Mouse (Mus musculus): ENCODE measurements at regions not wholly inside any gene's neighbourhood (a gene's known extent, or its start where the extent isn't known, plus 50 kb on each side); places are given as distances from the start of the nearest gene placed in this dataset.

DNA sequence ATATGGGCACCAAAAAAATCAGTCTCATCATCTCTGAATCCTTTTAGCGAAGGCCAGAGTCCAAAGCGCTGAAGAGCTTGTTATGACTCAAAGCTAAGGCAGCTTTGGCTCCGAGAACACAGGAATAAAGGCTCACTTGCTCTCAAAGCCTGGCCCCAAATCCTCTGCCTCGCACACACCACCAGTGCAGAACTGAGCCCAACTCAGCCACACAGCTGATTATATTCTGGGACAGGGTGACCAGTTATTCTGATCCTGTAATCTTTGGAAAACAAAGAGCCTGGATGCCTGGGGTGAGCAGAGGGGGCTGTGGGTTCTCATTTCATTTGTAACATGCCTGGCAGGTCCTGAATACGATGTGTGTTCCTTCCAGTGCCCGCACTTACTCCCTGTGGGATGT, 73.9 kb downstream of the Irx6 start:
- no peak for DNase-seq (ENCODE audit: low spot score)

DNA sequence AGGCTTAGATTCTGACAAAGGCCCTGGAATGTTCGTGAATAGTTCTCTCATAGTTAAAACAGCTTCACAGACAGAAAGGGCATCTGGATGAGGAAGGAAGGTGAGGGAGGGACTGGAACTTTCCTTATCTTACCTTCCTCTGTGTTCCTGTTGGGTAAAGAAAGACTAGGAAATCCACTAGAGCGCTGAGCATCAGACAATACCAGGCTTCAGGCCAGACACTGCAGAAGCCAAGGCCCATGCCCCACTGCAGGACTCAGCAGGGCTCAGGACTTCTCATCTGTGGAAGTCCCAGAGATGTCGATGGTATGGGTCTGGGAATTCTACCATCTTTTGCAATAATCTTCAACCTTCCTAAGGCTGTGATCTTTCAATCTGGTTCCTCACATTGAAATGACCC, 67.2 kb upstream of the Mmp2 start:
- Histone ChIP-seq H3K4me3 (replicated peaks; ENCODE audit: low read depth, low read length) (no peak overlapping the region), H3K9ac (ENCODE audit: low read depth, low read length) (no peak overlapping the region), H3K27ac (no peak overlapping the region), H3K4me2 (ENCODE audit: low read length) (no peak overlapping the region), H3K9me3 (replicated peaks; ENCODE audit: low read length) (no peaks in the 10 kb centered on the region; the same call in 1 of the 2 replicates), H3K4me1 (replicated peaks; ENCODE audit: insufficient read depth, low read length) (no peaks in the 10 kb centered on the region), H3K36me3 (ENCODE audit: insufficient read depth, low read length) (no peaks in the 10 kb centered on the region), H3K27me3 (ENCODE audit: insufficient read depth, low read length) (no peaks in the 10 kb centered on the region)
- ATAC-seq (replicated peaks; ENCODE audit: low FRiP score, low read depth) (no peak), DNase-seq (ENCODE audit: low spot score) (no peak)
- no peak for TF ChIP-seq CTCF (IDR thresholded peaks at IDR 0.05; ENCODE audit: low read depth)
- 83% methylated on average over 3 of the region's 3 CpGs for WGBS

More for the DNA sequence above, 73.9 kb downstream of the Irx6 start:
- Histone ChIP-seq H3K36me3 (ENCODE audit: insufficient read depth, low read length) (no peaks in the 10 kb centered on the region), H3K4me3 (replicated peaks; ENCODE audit: low read depth, low read length) (no peak overlapping the region), H3K27me3 (ENCODE audit: insufficient read depth, low read length) (no peaks in the 10 kb centered on the region), H3K4me2 (ENCODE audit: low read length) (no peak overlapping the region), H3K27ac (no peak overlapping the region), H3K4me1 (replicated peaks; ENCODE audit: insufficient read depth, low read length) (no peaks in the 10 kb centered on the region), H3K9ac (ENCODE audit: low read depth, low read length) (no peak overlapping the region), H3K9me3 (replicated peaks; ENCODE audit: low read length) (no peaks in the 10 kb centered on the region)
- ATAC-seq (replicated peaks; ENCODE audit: low FRiP score, low read depth): no peak
- TF ChIP-seq CTCF (IDR thresholded peaks at IDR 0.05; ENCODE audit: low read depth): no peak
- WGBS: 78% methylated on average over 6 of the region's 6 CpGs

GRCm38 (mm10) chr8:92760933-92761332, 66.2 kb upstream of the Mmp2 start:
- H3K4me2 ChIP-seq (ENCODE audit: low read length): no peak overlapping the region
- no peak; the same call in 1 of the 2 replicates for ATAC-seq (replicated peaks; ENCODE audit: low FRiP score, low read depth)

GRCm38 (mm10) chr8:92761959-92762600, 65.0 kb upstream of the Mmp2 start:
- no peaks in the 10 kb centered on the region for H3K27me3 ChIP-seq (ENCODE audit: insufficient read depth, low read length)
- DNase-seq (ENCODE audit: low spot score) (peak; percentile 61), ATAC-seq (replicated peaks; ENCODE audit: low FRiP score, low read depth) (0 out of 2 replicates have a peak, but pooled peaks have one; percentile 63)
- no peak overlapping the region for H3K4me3 ChIP-seq (replicated peaks; ENCODE audit: low read depth, low read length)
- H3K9me3 ChIP-seq (replicated peaks; ENCODE audit: low read length): no peaks in the 10 kb centered on the region; the same call in 1 of the 2 replicates
- H3K4me2 ChIP-seq (ENCODE audit: low read length): peak overlapping the region; percentile 36
- H3K9ac ChIP-seq (ENCODE audit: low read depth, low read length): no peak overlapping the region
- H3K4me1 ChIP-seq (replicated peaks; ENCODE audit: insufficient read depth, low read length): no peaks in the 10 kb centered on the region
- 4% methylated on average over 18 of the region's 18 CpGs for WGBS
- H3K36me3 ChIP-seq (ENCODE audit: insufficient read depth, low read length): no peaks in the 10 kb centered on the region
- no peak for TF ChIP-seq CTCF (IDR thresholded peaks at IDR 0.05; ENCODE audit: low read depth)
- H3K27ac ChIP-seq: no peak overlapping the region

More at GRCm38 (mm10) chr8:92760933-92761332, 66.2 kb upstream of the Mmp2 start:
- WGBS: 96% methylated on average over 6 of the region's 6 CpGs
- no peaks in the 10 kb centered on the region for H3K27me3 ChIP-seq (ENCODE audit: insufficient read depth, low read length)
- no peaks in the 10 kb centered on the region for H3K36me3 ChIP-seq (ENCODE audit: insufficient read depth, low read length)
- no peaks in the 10 kb centered on the region for H3K4me1 ChIP-seq (replicated peaks; ENCODE audit: insufficient read depth, low read length)
- H3K27ac ChIP-seq: no peak overlapping the region
- no peak for TF ChIP-seq CTCF (IDR thresholded peaks at IDR 0.05; ENCODE audit: low read depth)
- H3K9me3 ChIP-seq (replicated peaks; ENCODE audit: low read length): no peaks in the 10 kb centered on the region; the same call in 1 of the 2 replicates
- H3K4me3 ChIP-seq (replicated peaks; ENCODE audit: low read depth, low read length): no peak overlapping the region
- DNase-seq (ENCODE audit: low spot score): no peak
- no peak overlapping the region for H3K9ac ChIP-seq (ENCODE audit: low read depth, low read length)

DNA sequence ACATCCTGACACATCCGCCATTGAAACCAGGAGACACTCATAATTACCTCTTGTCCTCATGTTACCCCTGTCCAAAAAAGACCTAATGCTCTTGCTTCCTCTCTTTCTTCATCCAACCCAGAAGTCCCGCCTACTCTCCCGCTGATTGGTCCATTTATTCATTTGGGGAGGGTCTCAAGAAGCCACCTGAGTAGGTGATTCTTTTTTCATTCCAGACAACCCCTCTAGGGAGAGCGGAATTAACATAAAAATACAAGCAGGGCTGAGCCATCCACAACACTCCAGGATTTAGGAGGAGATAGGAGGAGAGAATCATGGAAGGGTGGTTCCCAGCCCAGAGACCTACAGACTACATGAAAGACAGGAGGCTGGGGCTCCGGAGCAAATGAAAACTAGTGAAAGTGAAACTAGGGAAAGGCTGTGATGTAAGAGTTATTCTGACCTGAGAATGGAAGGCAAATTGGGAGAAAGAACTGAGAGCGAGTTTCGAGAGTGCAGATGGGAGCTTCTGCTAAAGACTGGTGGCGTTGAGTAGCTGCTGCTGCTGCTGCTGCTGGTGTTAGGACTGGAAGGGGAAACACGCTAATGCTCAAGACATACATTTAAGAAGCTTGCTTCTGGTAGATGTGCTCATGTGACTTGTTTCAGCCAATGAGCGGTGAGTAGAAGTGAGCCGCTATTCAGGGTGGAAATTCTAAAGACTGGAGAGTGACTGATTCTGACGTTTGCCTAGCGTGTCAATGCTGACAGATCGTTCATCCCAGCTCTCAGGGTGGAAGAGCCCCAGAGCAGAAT, 55.0 kb upstream of the Mmp2 start:
- TF ChIP-seq CTCF (IDR thresholded peaks at IDR 0.05; ENCODE audit: low read depth): no peak
- Histone ChIP-seq H3K36me3 (ENCODE audit: insufficient read depth, low read length) (no peaks in the 10 kb centered on the region), H3K4me2 (ENCODE audit: low read length) (0 out of 2 replicates have a peak overlapping the region, but pooled peaks have one; percentile 18), H3K27ac (no peak overlapping the region), H3K4me3 (replicated peaks; ENCODE audit: low read depth, low read length) (no peak overlapping the region), H3K9ac (ENCODE audit: low read depth, low read length) (no peak overlapping the region), H3K9me3 (replicated peaks; ENCODE audit: low read length) (no peaks in the 10 kb centered on the region), H3K27me3 (ENCODE audit: insufficient read depth, low read length) (no peaks in the 10 kb centered on the region), H3K4me1 (replicated peaks; ENCODE audit: insufficient read depth, low read length) (no peaks in the 10 kb centered on the region)
- ATAC-seq (replicated peaks; ENCODE audit: low FRiP score, low read depth) (no peak), DNase-seq (ENCODE audit: low spot score) (no peak)
- 64% methylated on average over 14 of the region's 14 CpGs for WGBS

DNA sequence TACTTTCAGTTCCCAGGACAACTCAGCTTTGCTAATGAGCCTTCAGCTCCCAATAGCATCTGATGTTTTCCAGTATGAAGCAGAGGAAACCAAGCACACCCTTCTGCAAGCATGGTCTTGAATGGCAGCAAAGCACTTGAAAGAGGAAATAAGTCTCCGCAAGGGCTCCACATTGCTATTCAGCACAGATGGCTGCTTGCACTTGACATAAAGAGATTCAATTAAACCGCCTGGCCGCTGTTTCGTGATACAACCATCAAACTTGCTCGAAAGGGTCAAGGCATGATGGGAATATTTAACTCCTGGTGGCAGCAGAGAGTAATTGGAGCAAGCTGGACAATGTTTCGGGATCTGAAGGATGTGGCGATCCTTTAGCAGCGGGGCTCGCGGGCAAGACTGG, 54.3 kb upstream of the Mmp2 start:
- Histone ChIP-seq H3K9me3 (replicated peaks; ENCODE audit: low read length) (no peaks in the 10 kb centered on the region), H3K4me3 (replicated peaks; ENCODE audit: low read depth, low read length) (no peak overlapping the region), H3K4me1 (replicated peaks; ENCODE audit: insufficient read depth, low read length) (no peaks in the 10 kb centered on the region), H3K36me3 (ENCODE audit: insufficient read depth, low read length) (no peaks in the 10 kb centered on the region), H3K27me3 (ENCODE audit: insufficient read depth, low read length) (no peaks in the 10 kb centered on the region), H3K27ac (no peak overlapping the region), H3K9ac (ENCODE audit: low read depth, low read length) (no peak overlapping the region), H3K4me2 (ENCODE audit: low read length) (no peak overlapping the region)
- ATAC-seq (replicated peaks; ENCODE audit: low FRiP score, low read depth) (no peak), DNase-seq (ENCODE audit: low spot score) (no peak)
- no peak for TF ChIP-seq CTCF (IDR thresholded peaks at IDR 0.05; ENCODE audit: low read depth)
- WGBS: 86% methylated on average over 10 of the region's 10 CpGs

Data from kidney, postnatal 0 days (tissue).